Mouse (Mus musculus): ENCODE measurements at regions not wholly inside any gene's neighbourhood (a gene's known extent, or its start where the extent isn't known, plus 50 kb on each side); places are given as distances from the start of the nearest gene placed in this dataset.

- H3K27me3 ChIP-seq (ENCODE audit: control insufficient read depth, insufficient read depth, low read length): no peaks in the 10 kb centered on the region
- H3K9ac ChIP-seq (replicated peaks; ENCODE audit: low read depth, low read length): no peak overlapping the region
- peaks cover 13% of the 10 kb centered on the region for H3K4me1 ChIP-seq (ENCODE audit: control insufficient read depth, insufficient read depth, low read length)
- H3K9me3 ChIP-seq (ENCODE audit: control insufficient read depth, low read length): no peaks in the 10 kb centered on the region
- 14% methylated on average over 10 of the region's 10 CpGs for WGBS
- H3K36me3 ChIP-seq (ENCODE audit: control insufficient read depth, insufficient read depth, low read length): no peaks in the 10 kb centered on the region
- H3K4me3 ChIP-seq (ENCODE audit: low read depth, low read length): no peak overlapping the region
- H3K4me2 ChIP-seq (ENCODE audit: low read depth, low read length): no peak overlapping the region; the same call in 1 of the 2 replicates
- H3K27ac ChIP-seq (ENCODE audit: low read depth, low read length): peak overlapping the region; percentile 80
- ATAC-seq (ENCODE audit: low read depth): peak; percentile 51; the same call in 1 of the 2 replicates
These were observed 529.8 kb downstream of the Slc4a3 start for GRCm38 (mm10) chr1:76075685-76076455.

DNA sequence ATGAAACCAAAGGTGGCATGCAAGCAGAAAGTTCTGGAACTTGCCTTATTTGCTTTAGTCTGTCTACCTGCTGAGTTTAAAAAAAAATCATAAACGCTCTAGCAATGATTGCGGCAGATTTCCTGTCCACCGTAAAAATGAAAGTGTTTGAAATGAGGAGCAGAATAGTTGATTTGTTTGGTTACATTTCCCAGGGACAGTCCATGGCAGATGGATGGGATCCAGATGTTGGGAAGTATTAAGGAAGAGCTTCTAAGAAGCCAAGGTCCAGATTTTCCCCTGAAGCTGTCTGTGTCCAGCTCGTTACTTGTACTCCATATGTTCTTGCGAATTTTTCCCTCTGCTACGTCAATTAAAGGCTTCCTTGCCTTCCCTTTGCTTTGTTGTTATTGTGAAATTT lies 534.2 kb downstream of the Slc4a3 start:
- Histone ChIP-seq H3K9me3 (ENCODE audit: control insufficient read depth, low read length) (no peaks in the 10 kb centered on the region), H3K4me1 (ENCODE audit: control insufficient read depth, insufficient read depth, low read length) (peaks cover 5% of the 10 kb centered on the region; the same call in 1 of the 2 replicates), H3K27ac (ENCODE audit: low read depth, low read length) (no peak overlapping the region), H3K4me2 (ENCODE audit: low read depth, low read length) (no peak overlapping the region), H3K36me3 (ENCODE audit: control insufficient read depth, insufficient read depth, low read length) (no peaks in the 10 kb centered on the region), H3K4me3 (ENCODE audit: low read depth, low read length) (no peak overlapping the region), H3K9ac (replicated peaks; ENCODE audit: low read depth, low read length) (no peak overlapping the region), H3K27me3 (ENCODE audit: control insufficient read depth, insufficient read depth, low read length) (no peaks in the 10 kb centered on the region)
- WGBS: 86% methylated on average over 6 of the region's 6 CpGs
- ATAC-seq (ENCODE audit: low read depth): no peak

- Histone ChIP-seq H3K9me3 (ENCODE audit: control insufficient read depth, low read length) (no peaks in the 10 kb centered on the region), H3K4me3 (ENCODE audit: low read depth, low read length) (no peak overlapping the region), H3K9ac (replicated peaks; ENCODE audit: low read depth, low read length) (no peak overlapping the region), H3K4me1 (ENCODE audit: control insufficient read depth, insufficient read depth, low read length) (no peaks in the 10 kb centered on the region; the same call in 1 of the 2 replicates), H3K27ac (ENCODE audit: low read depth, low read length) (no peak overlapping the region), H3K27me3 (ENCODE audit: control insufficient read depth, insufficient read depth, low read length) (no peaks in the 10 kb centered on the region), H3K4me2 (ENCODE audit: low read depth, low read length) (no peak overlapping the region), H3K36me3 (ENCODE audit: control insufficient read depth, insufficient read depth, low read length) (no peaks in the 10 kb centered on the region)
- 42% methylated on average over 4 of the region's 4 CpGs for WGBS
- no peak for ATAC-seq (ENCODE audit: low read depth)
These were observed 535.6 kb downstream of the Slc4a3 start for GRCm38 (mm10) chr1:76081700-76082099.

- Histone ChIP-seq H3K27me3 (ENCODE audit: control insufficient read depth, insufficient read depth, low read length) (no peaks in the 10 kb centered on the region), H3K27ac (ENCODE audit: low read depth, low read length) (no peak overlapping the region), H3K4me2 (ENCODE audit: low read depth, low read length) (no peak overlapping the region), H3K9me3 (ENCODE audit: control insufficient read depth, low read length) (no peaks in the 10 kb centered on the region), H3K4me3 (ENCODE audit: low read depth, low read length) (no peak overlapping the region), H3K9ac (replicated peaks; ENCODE audit: low read depth, low read length) (no peak overlapping the region), H3K36me3 (ENCODE audit: control insufficient read depth, insufficient read depth, low read length) (no peaks in the 10 kb centered on the region), H3K4me1 (ENCODE audit: control insufficient read depth, insufficient read depth, low read length) (no peaks in the 10 kb centered on the region)
- 97% methylated on average over 3 of the region's 3 CpGs for WGBS
- ATAC-seq (ENCODE audit: low read depth): no peak
These were observed 537.4 kb downstream of the Slc4a3 start for GRCm38 (mm10) chr1:76083273-76084036.

DNA sequence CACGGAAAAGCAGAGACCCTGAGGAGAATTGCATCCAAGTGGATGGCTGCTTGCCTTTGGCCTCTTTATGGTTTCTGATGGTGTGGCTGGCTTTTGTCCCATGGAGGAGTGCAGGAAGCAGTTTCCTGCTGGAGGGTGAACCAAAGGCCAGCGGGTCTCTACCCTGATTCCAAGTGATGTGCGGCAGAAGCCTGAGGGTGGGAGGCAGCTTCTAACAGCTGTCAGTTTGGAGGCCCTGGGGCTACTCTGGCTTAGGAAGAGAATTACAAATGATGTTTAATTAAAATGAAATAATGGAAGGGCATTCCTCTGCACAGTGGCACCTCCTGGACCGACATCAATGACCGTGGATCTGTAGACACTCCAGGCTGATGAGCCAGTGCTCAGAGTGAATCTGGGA lies 545.0 kb downstream of the Slc4a3 start:
- Histone ChIP-seq H3K9ac (replicated peaks; ENCODE audit: low read depth, low read length) (no peak overlapping the region), H3K4me3 (ENCODE audit: low read depth, low read length) (no peak overlapping the region), H3K27me3 (ENCODE audit: control insufficient read depth, insufficient read depth, low read length) (no peaks in the 10 kb centered on the region), H3K9me3 (ENCODE audit: control insufficient read depth, low read length) (no peaks in the 10 kb centered on the region), H3K4me2 (ENCODE audit: low read depth, low read length) (no peak overlapping the region), H3K27ac (ENCODE audit: low read depth, low read length) (no peak overlapping the region), H3K4me1 (ENCODE audit: control insufficient read depth, insufficient read depth, low read length) (no peaks in the 10 kb centered on the region), H3K36me3 (ENCODE audit: control insufficient read depth, insufficient read depth, low read length) (no peaks in the 10 kb centered on the region)
- 11% methylated on average over 5 of the region's 5 CpGs for WGBS
- no peak for ATAC-seq (ENCODE audit: low read depth)

- no peaks in the 10 kb centered on the region for H3K36me3 ChIP-seq (ENCODE audit: control insufficient read depth, insufficient read depth, low read length)
- 81% methylated on average over 3 of the region's 3 CpGs for WGBS
- no peak overlapping the region for H3K9ac ChIP-seq (replicated peaks; ENCODE audit: low read depth, low read length)
- H3K9me3 ChIP-seq (ENCODE audit: control insufficient read depth, low read length): no peaks in the 10 kb centered on the region
- no peaks in the 10 kb centered on the region for H3K27me3 ChIP-seq (ENCODE audit: control insufficient read depth, insufficient read depth, low read length)
- no peak overlapping the region for H3K27ac ChIP-seq (ENCODE audit: low read depth, low read length)
- ATAC-seq (ENCODE audit: low read depth): no peak
- H3K4me3 ChIP-seq (ENCODE audit: low read depth, low read length): no peak overlapping the region
- no peak overlapping the region for H3K4me2 ChIP-seq (ENCODE audit: low read depth, low read length)
- H3K4me1 ChIP-seq (ENCODE audit: control insufficient read depth, insufficient read depth, low read length): 0 out of 2 replicates have a peak, but pooled peaks cover 3% of the 10 kb centered on the region
These were observed 567.2 kb downstream of the Slc4a3 start for GRCm38 (mm10) chr1:76113281-76113680.

DNA sequence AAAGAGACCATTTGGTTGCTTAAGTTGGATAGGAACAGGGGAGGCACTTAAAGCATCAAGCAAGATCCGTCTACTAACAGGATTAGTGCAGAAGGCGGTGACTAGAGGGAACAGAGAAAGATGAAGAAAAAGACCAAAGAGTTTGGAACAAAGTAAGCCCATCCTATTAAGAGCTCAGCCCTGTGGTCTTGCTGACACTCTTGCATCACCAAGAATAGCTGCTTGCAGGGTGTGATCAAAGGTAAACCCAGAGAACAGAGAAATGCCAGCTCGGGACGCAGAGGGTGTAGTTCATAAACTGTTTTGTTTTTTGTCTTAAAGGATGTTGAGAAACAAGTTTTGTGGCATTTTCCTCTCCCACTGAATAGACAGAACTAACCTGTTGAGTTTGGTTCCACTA lies 574.8 kb downstream of the Slc4a3 start:
- H3K36me3 ChIP-seq (ENCODE audit: control insufficient read depth, insufficient read depth, low read length): no peaks in the 10 kb centered on the region
- H3K4me2 ChIP-seq (ENCODE audit: low read depth, low read length): no peak overlapping the region
- no peak overlapping the region for H3K4me3 ChIP-seq (ENCODE audit: low read depth, low read length)
- 87% methylated on average over 4 of the region's 4 CpGs for WGBS
- H3K27me3 ChIP-seq (ENCODE audit: control insufficient read depth, insufficient read depth, low read length): no peaks in the 10 kb centered on the region
- no peaks in the 10 kb centered on the region for H3K9me3 ChIP-seq (ENCODE audit: control insufficient read depth, low read length)
- H3K4me1 ChIP-seq (ENCODE audit: control insufficient read depth, insufficient read depth, low read length): no peaks in the 10 kb centered on the region
- H3K9ac ChIP-seq (replicated peaks; ENCODE audit: low read depth, low read length): no peak overlapping the region
- no peak overlapping the region for H3K27ac ChIP-seq (ENCODE audit: low read depth, low read length)
- ATAC-seq (ENCODE audit: low read depth): no peak

GRCm38 (mm10) chr1:76130353-76130752 lies 584.3 kb downstream of the Slc4a3 start:
- Histone ChIP-seq H3K9ac (replicated peaks; ENCODE audit: low read depth, low read length) (no peak overlapping the region), H3K27ac (ENCODE audit: low read depth, low read length) (no peak overlapping the region), H3K4me3 (ENCODE audit: low read depth, low read length) (no peak overlapping the region), H3K27me3 (ENCODE audit: control insufficient read depth, insufficient read depth, low read length) (no peaks in the 10 kb centered on the region), H3K4me1 (ENCODE audit: control insufficient read depth, insufficient read depth, low read length) (no peaks in the 10 kb centered on the region), H3K4me2 (ENCODE audit: low read depth, low read length) (no peak overlapping the region), H3K9me3 (ENCODE audit: control insufficient read depth, low read length) (no peaks in the 10 kb centered on the region), H3K36me3 (ENCODE audit: control insufficient read depth, insufficient read depth, low read length) (no peaks in the 10 kb centered on the region)
- 66% methylated on average over 4 of the region's 4 CpGs for WGBS
- ATAC-seq (ENCODE audit: low read depth): no peak

DNA sequence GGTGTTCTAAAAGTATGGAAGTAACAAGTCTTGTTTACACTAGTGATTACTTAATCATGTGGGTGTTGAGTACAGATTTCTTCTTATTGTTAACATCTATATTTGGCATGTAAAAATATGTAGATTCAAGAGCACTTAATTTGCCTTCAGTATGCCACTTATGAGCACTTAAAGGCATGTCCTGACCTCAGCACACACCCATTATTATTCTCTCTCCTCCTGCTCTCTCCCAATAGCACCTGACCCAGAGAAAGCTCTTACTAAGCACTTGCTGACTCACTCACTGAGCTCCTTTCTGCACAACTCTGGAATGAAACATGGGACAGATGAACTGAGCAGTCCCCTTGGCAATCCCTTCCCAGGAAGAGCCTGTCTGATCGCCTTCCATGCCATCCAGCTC lies 590.7 kb downstream of the Slc4a3 start:
- 81% methylated on average over 1 of the region's 1 CpGs for WGBS
- no peaks in the 10 kb centered on the region for H3K36me3 ChIP-seq (ENCODE audit: control insufficient read depth, insufficient read depth, low read length)
- H3K27ac ChIP-seq (ENCODE audit: low read depth, low read length): no peak overlapping the region
- no peak overlapping the region for H3K4me3 ChIP-seq (ENCODE audit: low read depth, low read length)
- H3K9me3 ChIP-seq (ENCODE audit: control insufficient read depth, low read length): no peaks in the 10 kb centered on the region
- H3K4me2 ChIP-seq (ENCODE audit: low read depth, low read length): no peak overlapping the region
- H3K4me1 ChIP-seq (ENCODE audit: control insufficient read depth, insufficient read depth, low read length): no peaks in the 10 kb centered on the region; the same call in 1 of the 2 replicates
- no peaks in the 10 kb centered on the region for H3K27me3 ChIP-seq (ENCODE audit: control insufficient read depth, insufficient read depth, low read length)
- ATAC-seq (ENCODE audit: low read depth): no peak
- H3K9ac ChIP-seq (replicated peaks; ENCODE audit: low read depth, low read length): no peak overlapping the region
